Mouse (Mus musculus): Measurements from ENCODE around the gene 6030452D12Rik. TPM values are rescaled to one million over a fixed set of nuclear protein-coding genes. Genes with fewer than 3 reads are reported as not detected.

6030452D12Rik gene
- total RNA-seq, 2 experiments from 2014 or later = not detected

- Histone ChIP-seq H3K4me3 (no peak overlapping the region), H3K27ac (no peak overlapping the region)
- intact Hi-C loops (cut with DNase I) = no loop called here
- peak; percentile 20; the same call in 1 of the 2 replicates for TF ChIP-seq CTCF (IDR thresholded peaks at IDR 0.05)
- DNase-seq (ENCODE audit: extremely low spot score in 1 of 2, low spot score in 2 of 2) = no peak
Observed at GRCm38 (mm10) chr8:106545149-106545548, 44.8 kb downstream of the 6030452D12Rik start.

DNA sequence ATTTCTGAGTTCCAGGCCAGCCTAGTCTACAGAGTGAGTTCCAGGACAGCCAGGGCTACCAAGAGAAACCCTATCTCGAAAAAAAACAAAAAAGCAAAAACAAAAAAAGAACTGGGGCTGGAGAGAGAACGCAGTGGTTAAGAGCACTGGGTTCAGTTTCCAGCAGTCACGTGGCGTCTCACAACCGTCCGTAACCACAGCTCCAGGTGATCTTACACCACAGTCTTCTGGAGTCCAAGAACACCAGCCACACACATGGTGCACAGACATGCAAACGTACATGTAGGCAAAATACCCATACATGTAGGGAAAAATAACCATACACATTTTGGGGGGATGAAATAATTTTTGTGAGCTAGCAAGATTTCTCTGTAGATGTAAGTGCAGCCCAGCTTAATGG lies 46.4 kb downstream of the 6030452D12Rik start:
- DNase-seq (ENCODE audit: extremely low spot score in 1 of 2, low spot score in 2 of 2) = no peak
- TF ChIP-seq CTCF (IDR thresholded peaks at IDR 0.05) = no peak
- H3K4me3 ChIP-seq = no peak overlapping the region
- intact Hi-C loops (cut with DNase I) = no loop called here
- H3K27ac ChIP-seq = no peak overlapping the region

- DNase-seq (ENCODE audit: extremely low spot score in 1 of 2, low spot score in 2 of 2) = no peak
- TF ChIP-seq CTCF (IDR thresholded peaks at IDR 0.05) = no peak
- intact Hi-C loops (cut with DNase I) = no loop called here
- H3K27ac ChIP-seq = no peak overlapping the region
- no peak overlapping the region for H3K4me3 ChIP-seq
Observed at GRCm38 (mm10) chr8:106548366-106548936, 48.1 kb downstream of the 6030452D12Rik start.

DNA sequence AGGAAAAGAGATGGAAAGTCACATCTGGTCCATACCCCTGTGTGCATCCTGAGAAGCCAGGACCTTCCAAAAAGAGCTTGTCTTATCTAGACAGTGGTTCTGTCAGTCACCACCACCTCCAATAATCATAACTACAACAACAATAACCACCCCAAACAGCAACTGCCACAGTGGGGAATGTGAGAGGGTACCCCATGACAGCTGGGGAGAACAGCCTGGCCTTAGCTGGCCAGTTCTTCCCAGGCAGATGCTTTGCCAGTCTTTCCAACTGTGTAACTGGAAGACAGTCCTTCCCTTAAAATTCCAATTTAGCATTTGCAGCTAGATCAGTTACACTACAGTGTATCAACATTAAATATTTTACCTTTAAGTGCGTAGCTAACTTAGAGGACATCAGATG lies 50.6 kb downstream of the 6030452D12Rik start:
- H3K4me3 ChIP-seq = no peak overlapping the region
- no peak overlapping the region for H3K27ac ChIP-seq
- intact Hi-C loops (cut with DNase I) = no loop called here
- TF ChIP-seq CTCF (IDR thresholded peaks at IDR 0.05) = no peak
- no peak for DNase-seq (ENCODE audit: extremely low spot score in 1 of 2, low spot score in 2 of 2)

- DNase-seq (ENCODE audit: extremely low spot score in 1 of 2, low spot score in 2 of 2) = no peak
- Histone ChIP-seq H3K27ac (no peak overlapping the region), H3K4me3 (no peak overlapping the region)
- intact Hi-C loops (cut with DNase I) = no loop called here
- no peak; the same call in 1 of the 2 replicates for TF ChIP-seq CTCF (IDR thresholded peaks at IDR 0.05)
Observed at GRCm38 (mm10) chr8:106554011-106554410, 53.7 kb downstream of the 6030452D12Rik start.

- TF ChIP-seq CTCF (IDR thresholded peaks at IDR 0.05) = no peak
- no peak overlapping the region for H3K4me3 ChIP-seq
- DNase-seq (ENCODE audit: extremely low spot score in 1 of 2, low spot score in 2 of 2) = no peak
- intact Hi-C loops (cut with DNase I) = no loop called here
- H3K27ac ChIP-seq = no peak overlapping the region
Observed at GRCm38 (mm10) chr8:106556068-106556645, 55.8 kb downstream of the 6030452D12Rik start.

Other genes with a start within 250 kb of the 6030452D12Rik start
- gene Smpd3, start 162.5 kb upstream of the 6030452D12Rik start, total RNA-seq (2021) = 10 to 100 TPM; 52.6 to 59.1 TPM
- gene Zfp90, start 85.2 kb upstream of the 6030452D12Rik start, total RNA-seq (2021) = 10 to 100 TPM; 11.1 to 11.8 TPM
- gene Cdh3, start 10.4 kb downstream of the 6030452D12Rik start, total RNA-seq (2021) = under 1 TPM; 0.33 to 0.45 TPM
- gene Gm10073, start 72.9 kb downstream of the 6030452D12Rik start, total RNA-seq (2021) = 10 to 100 TPM; 76.6 to 90.7 TPM
- 1 to 10 TPM; 1.3 to 2.2 TPM for gene Cdh1, start 102.8 kb downstream of the 6030452D12Rik start, total RNA-seq (2021)
- 1 to 10 TPM; 6.5 to 6.9 TPM for gene Tango6, start 182.5 kb downstream of the 6030452D12Rik start, total RNA-seq (2021)